Comparison of ENCODE assay signal across 1 mouse cellular context in genomic region chr1:85758231-85758968, GRCm38 (mm10).
TF ChIP-seq lines count a peak whose summit lies in the region.

No protein-coding gene starts in this region.

TF ChIP-seq in CH12.LX, 34 proteins besides CTCF, POLR2A, EP300 and RAD21 (continued from another document):
- TF ChIP-seq KAT2A (IDR thresholded peaks at IDR 0.05; ENCODE audit: insufficient replicate concordance, low read length), result no peak
- TF ChIP-seq NELFE (IDR thresholded peaks at IDR 0.05; ENCODE audit: low read depth, low read length), result no peak
- TF ChIP-seq JUN (IDR thresholded peaks at IDR 0.05; ENCODE audit: insufficient read depth, low read depth, low read length), result no peak
- 0 out of 2 replicates have a peak, but pooled peaks have one; percentile 7 for TF ChIP-seq SMC3 (IDR thresholded peaks at IDR 0.05; ENCODE audit: low read depth, low read length)
- peak; percentile 47 for TF ChIP-seq BHLHE40 (IDR thresholded peaks at IDR 0.05; ENCODE audit: low read depth, low read length)
- TF ChIP-seq UBTF (IDR thresholded peaks at IDR 0.05; ENCODE audit: low read depth, low read length), result no peak
- TF ChIP-seq PAX5 (IDR thresholded peaks at IDR 0.05; ENCODE audit: low read length), result no peak
- peak; percentile 53; the same call in 1 of the 2 replicates for TF ChIP-seq SIN3A (IDR thresholded peaks at IDR 0.05; ENCODE audit: low read length)
- TF ChIP-seq TCF12 (IDR thresholded peaks at IDR 0.05; ENCODE audit: low read depth, low read length), result peak; percentile 75
- no peak for TF ChIP-seq E2F4 (IDR thresholded peaks at IDR 0.05; ENCODE audit: insufficient replicate concordance, low read depth, low read length)
- no peak for TF ChIP-seq JUND (conservative IDR thresholded peaks at IDR 0.05; ENCODE audit: low read depth, low read length)
- no peak for TF ChIP-seq MXI1 (IDR thresholded peaks at IDR 0.05; ENCODE audit: low read depth, low read length)
- TF ChIP-seq USF1 (IDR thresholded peaks at IDR 0.05; ENCODE audit: low read depth, low read length), result no peak
- TF ChIP-seq USF2 (conservative IDR thresholded peaks at IDR 0.05; ENCODE audit: low read depth, low read length), result no peak
- TF ChIP-seq ZC3H11A (IDR thresholded peaks at IDR 0.05; ENCODE audit: low read depth, low read length), result no peak
- TF ChIP-seq CHD1 (IDR thresholded peaks at IDR 0.05; ENCODE audit: low read depth, low read length), result no peak
- TF ChIP-seq NRF1 (IDR thresholded peaks at IDR 0.05; ENCODE audit: low read depth, low read length), result no peak
- TF ChIP-seq ZNF384 (IDR thresholded peaks at IDR 0.05; ENCODE audit: low read depth, low read length), result no peak
- TF ChIP-seq MAZ (IDR thresholded peaks at IDR 0.05; ENCODE audit: low read depth, low read length), result no peak; the same call in 1 of the 2 replicates
- TF ChIP-seq MAX (IDR thresholded peaks at IDR 0.05; ENCODE audit: low read length), result no peak
- no peak for TF ChIP-seq ELF1 (IDR thresholded peaks at IDR 0.05; ENCODE audit: low read depth, low read length)
- TF ChIP-seq HCFC1 (IDR thresholded peaks at IDR 0.05; ENCODE audit: low read depth, low read length), result no peak
- TF ChIP-seq TBP (conservative IDR thresholded peaks at IDR 0.05; ENCODE audit: low read depth, low read length), result no peak
- TF ChIP-seq IRF4 (IDR thresholded peaks at IDR 0.05; ENCODE audit: low read depth, low read length), result peak; percentile 78; the same call in 1 of the 2 replicates
